Mouse (Mus musculus) MEL (cell line): Measurements from ENCODE around the gene Psmb5. TPM values are rescaled to one million over a fixed set of nuclear protein-coding genes. Genes with fewer than 3 reads are reported as not detected.

ENCODE experiments used
- DNase-seq: peaks from one replicate; pipeline ENCODE4 v3.0.0; 2011; ENCODE audit warnings: low read depth, low spot score
- H3K27ac ChIP-seq: 2 replicates; pipeline ENCODE4 v1.5.1; 2012; ENCODE audit warnings: low read depth, mild to moderate bottlenecking, control low read depth, low read length, moderate library complexity; ENCODE audit not compliant: control insufficient read depth
- H3K27me3 ChIP-seq, 2 experiments: fragments of 150-350 bp in 1 of 2; sonication (generic) in 1 of 2; 2 replicates each; pipeline ENCODE4 v1.6.1; 2012; ENCODE audit warnings: low read length in 2 of 2, mild to moderate bottlenecking in 2 of 2, improper control_type of control experiment in 1 of 2, moderate library complexity in 1 of 2; ENCODE audit not compliant: insufficient read depth in 2 of 2, control insufficient read depth in 1 of 2
- H3K36me3 ChIP-seq, 2 experiments: 2 replicates each; pipeline ENCODE4 v1.6.1; 2012 to 2014; ENCODE audit warnings: low read length in 2 of 2, improper control_type of control experiment in 1 of 2, inconsistent platforms in 1 of 2, mild to moderate bottlenecking in 1 of 2; ENCODE audit not compliant: insufficient read depth in 2 of 2, control insufficient read depth in 1 of 2
- H3K4me1 ChIP-seq, 2 experiments: fragments of 150-350 bp in 1 of 2; sonication (generic) in 1 of 2; 2 replicates each; pipeline ENCODE4 v1.6.1; 2012; ENCODE audit warnings: low read length in 2 of 2, improper control_type of control experiment in 1 of 2, mild to moderate bottlenecking in 1 of 2; ENCODE audit not compliant: insufficient read depth in 2 of 2, control insufficient read depth in 1 of 2
- H3K4me3 ChIP-seq, 2 experiments: fragments of 150-350 bp in 1 of 2; sonication (generic) in 1 of 2; 2 replicates each; pipeline ENCODE4 v1.5.1; 2012; ENCODE audit warnings: low read depth in 2 of 2, low read length in 2 of 2, mild to moderate bottlenecking in 2 of 2, moderate library complexity in 2 of 2, control low read depth in 1 of 2, improper control_type of control experiment in 1 of 2; ENCODE audit not compliant: control insufficient read depth in 1 of 2, insufficient read depth in 1 of 2
- H3K79me2 ChIP-seq: 2 replicates; pipeline ENCODE4 v1.6.1; 2012; ENCODE audit warnings: mild to moderate bottlenecking, low read length, moderate library complexity; ENCODE audit not compliant: control insufficient read depth, poor library complexity, insufficient read depth
- H3K9ac ChIP-seq: 2 replicates; pipeline ENCODE4 v1.6.1; 2012; ENCODE audit warnings: low read depth, mild to moderate bottlenecking, control low read depth, low read length, moderate library complexity; ENCODE audit not compliant: control insufficient read depth, poor library complexity, severe bottlenecking
- H3K9me3 ChIP-seq: fragments of 150-350 bp; sonication (generic); replicated peaks from 2 replicates; pipeline ENCODE4 v1.6.1; 2012; ENCODE audit warnings: mild to moderate bottlenecking, low read length, improper control_type of control experiment, moderate library complexity; ENCODE audit not compliant: insufficient read depth
- CTCF ChIP-seq, 3 experiments: IDR thresholded peaks in 2 of 3; conservative IDR thresholded peaks in 1 of 3; 2 replicates each; pipeline ENCODE4 v1.5.1; 2011 to 2012; ENCODE audit warnings: low read length in 3 of 3, low read depth in 2 of 3, mild to moderate bottlenecking in 2 of 3, improper control_type of control experiment in 1 of 3, inconsistent platforms in 1 of 3, mixed read lengths in 1 of 3, moderate library complexity in 1 of 3; ENCODE audit not compliant: control insufficient read depth in 1 of 3, insufficient read depth in 1 of 3, poor library complexity in 1 of 3, severe bottlenecking in 1 of 3
- E2F4 ChIP-seq: IDR thresholded peaks from 2 replicates; pipeline ENCODE4 v1.6.1; 2011; ENCODE audit warnings: low read depth, low read length, improper control_type of control experiment, borderline replicate concordance
- GATA1 ChIP-seq: IDR thresholded peaks from 2 replicates; pipeline ENCODE4 v1.6.1; 2011; ENCODE audit warnings: low read depth, low read length, improper control_type of control experiment
- HCFC1 ChIP-seq: IDR thresholded peaks from 2 replicates; pipeline ENCODE4 v1.6.1; 2012; ENCODE audit warnings: low read depth, mild to moderate bottlenecking, inconsistent platforms, low read length, improper control_type of control experiment, moderate library complexity
- KAT2A ChIP-seq: conservative IDR thresholded peaks from 2 replicates; pipeline ENCODE4 v1.6.1; 2012; ENCODE audit warnings: low read depth, low read length, improper control_type of control experiment, inconsistent platforms
- MAFK ChIP-seq: IDR thresholded peaks from 2 replicates; pipeline ENCODE4 v1.6.1; 2011; ENCODE audit warnings: low read depth, mild to moderate bottlenecking, low read length, improper control_type of control experiment, borderline replicate concordance
- MAX ChIP-seq: IDR thresholded peaks from 2 replicates; pipeline ENCODE4 v1.6.1; 2011; ENCODE audit warnings: low read length, improper control_type of control experiment
- MEF2A ChIP-seq: IDR thresholded peaks from 2 replicates; pipeline ENCODE4 v1.6.1; 2014; ENCODE audit warnings: low read depth, mild to moderate bottlenecking, inconsistent platforms, low read length, improper control_type of control experiment; ENCODE audit not compliant: poor library complexity, insufficient replicate concordance, severe bottlenecking; ENCODE audit errors: extremely low read depth
- MXI1 ChIP-seq: IDR thresholded peaks from 2 replicates; pipeline ENCODE4 v1.6.1; 2011; ENCODE audit warnings: mild to moderate bottlenecking, low read depth, low read length, improper control_type of control experiment
- NRF1 ChIP-seq: IDR thresholded peaks from 2 replicates; pipeline ENCODE4 v1.6.1; 2014; ENCODE audit warnings: low read depth, mild to moderate bottlenecking, inconsistent platforms, low read length, improper control_type of control experiment, moderate library complexity; ENCODE audit not compliant: poor library complexity, insufficient read depth, severe bottlenecking
- POLR2A ChIP-seq, 2 experiments: IDR thresholded peaks; 2 replicates each; pipeline ENCODE4 v1.6.1; 2011 to 2012; ENCODE audit warnings: low read length in 2 of 2, mild to moderate bottlenecking in 2 of 2, control low read depth in 1 of 2, improper control_type of control experiment in 1 of 2, low read depth in 1 of 2, moderate library complexity in 1 of 2; ENCODE audit not compliant: control insufficient read depth in 1 of 2, insufficient read depth in 1 of 2, poor library complexity in 1 of 2
- POLR2AphosphoS5 ChIP-seq: IDR thresholded peaks from 2 replicates; pipeline ENCODE4 v1.6.1; 2012; ENCODE audit warnings: low read depth, borderline replicate concordance, mild to moderate bottlenecking, inconsistent platforms, low read length, moderate library complexity, mixed read lengths
- RAD21 ChIP-seq: IDR thresholded peaks from 2 replicates; pipeline ENCODE4 v1.6.1; 2011; ENCODE audit warnings: mild to moderate bottlenecking, low read depth, low read length, improper control_type of control experiment
- RCOR1 ChIP-seq: IDR thresholded peaks from 2 replicates; pipeline ENCODE4 v1.6.1; 2012; ENCODE audit warnings: low read depth, mild to moderate bottlenecking, inconsistent platforms, low read length, improper control_type of control experiment
- SMC3 ChIP-seq: IDR thresholded peaks from 2 replicates; pipeline ENCODE4 v1.6.1; 2011; ENCODE audit warnings: low read depth, low read length, improper control_type of control experiment
- TBP ChIP-seq: IDR thresholded peaks from 2 replicates; pipeline ENCODE4 v1.8.0; 2011; ENCODE audit warnings: low read depth, low read length, improper control_type of control experiment
- TCF12 ChIP-seq: IDR thresholded peaks from 2 replicates; pipeline ENCODE4 v1.6.1; 2014; ENCODE audit warnings: low read depth, mild to moderate bottlenecking, inconsistent platforms, low read length, improper control_type of control experiment, moderate library complexity
- UBTF ChIP-seq: IDR thresholded peaks from 2 replicates; pipeline ENCODE4 v1.6.1; 2012; ENCODE audit warnings: low read depth, mild to moderate bottlenecking, inconsistent platforms, low read length, improper control_type of control experiment, moderate library complexity, borderline replicate concordance; ENCODE audit not compliant: insufficient read depth
- USF2 ChIP-seq, 2 experiments: IDR thresholded peaks; 2 replicates each; pipeline ENCODE4 v1.6.1; 2011 to 2012; ENCODE audit warnings: improper control_type of control experiment in 2 of 2, low read length in 2 of 2, borderline replicate concordance in 1 of 2, inconsistent platforms in 1 of 2, low read depth in 1 of 2, mild to moderate bottlenecking in 1 of 2; ENCODE audit not compliant: insufficient read depth in 1 of 2
- ZC3H11A ChIP-seq: IDR thresholded peaks from 2 replicates; pipeline ENCODE4 v1.6.1; 2012; ENCODE audit warnings: low read depth, mild to moderate bottlenecking, inconsistent platforms, low read length, improper control_type of control experiment
- ZNF384 ChIP-seq: IDR thresholded peaks from 2 replicates; pipeline ENCODE4 v1.6.1; 2012; ENCODE audit warnings: low read depth, mild to moderate bottlenecking, inconsistent platforms, low read length, improper control_type of control experiment
- polyA plus RNA-seq, 2 experiments: library from polyadenylated mRNA; stranded (reverse) in 1 of 2; unstranded in 1 of 2; fragments of >175 nt in 1 of 2; fragments of >200 nt in 1 of 2; gene quantifications; 2 replicates each; pipeline versions ENCODE4 v1.2.1 to v1.2.4; 2012; ENCODE audit warnings: low replicate concordance in 2 of 2, low read depth in 1 of 2; ENCODE audit not compliant: insufficient read length in 2 of 2, insufficient read depth in 1 of 2, missing spikeins in 1 of 2
- total RNA-seq: library from RNA; depleted of rRNA; stranded (reverse); fragments of 300-350 nt; gene quantifications from 2 replicates; pipeline ENCODE4 v1.2.3, GENCODE M21; 2012

The Psmb5 gene
- total and polyA plus RNA-seq, 3 experiments: 305 to 546 (median 318) TPM

DNA sequence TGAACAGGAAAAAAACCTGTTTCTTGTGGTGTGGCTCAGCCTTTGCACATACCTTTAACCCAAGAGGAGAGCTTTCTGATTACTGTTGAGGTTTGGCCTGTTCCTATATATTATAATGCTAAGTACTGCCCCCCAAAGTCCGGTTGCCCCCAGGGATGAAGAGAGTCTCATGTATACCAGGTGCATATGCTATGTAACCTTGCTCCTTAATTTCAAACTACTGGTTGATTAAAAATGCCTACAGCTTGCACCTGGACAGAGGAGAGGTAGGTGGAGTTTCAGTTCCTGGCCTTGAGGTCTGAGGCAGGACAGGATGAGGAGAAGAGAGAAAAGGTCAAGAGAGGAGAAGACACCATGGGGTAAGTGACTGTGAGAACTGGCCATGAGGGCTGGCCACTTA is 3.3 kb upstream of the Psmb5 start, which contains the start of gene Psmb11:
Psmb11 (plus strand) TSS at position 301 of the 400 bp plus-strand sequence.
- TF ChIP-seq MAFK: no peak
- TF ChIP-seq MXI1: no peak
- TF ChIP-seq RAD21: no peak
- no peak for TF ChIP-seq E2F4
- TF ChIP-seq RCOR1: no peak
- TF ChIP-seq GATA1: no peak
- TF ChIP-seq ZC3H11A: no peak
- no peak for TF ChIP-seq TBP
- no peak for TF ChIP-seq KAT2A
- no peak for TF ChIP-seq TCF12
- no peak for TF ChIP-seq UBTF
- no peak for TF ChIP-seq MEF2A
- no peak for TF ChIP-seq SMC3
- TF ChIP-seq HCFC1: no peak
- TF ChIP-seq NRF1: no peak
- TF ChIP-seq POLR2AphosphoS5: no peak
- TF ChIP-seq, all 39 proteins: peak for 0
- H3K36me3 ChIP-seq: peaks cover 0 to 9% of the 10 kb centered on the region in 2 experiments; a peak in 2 of 4 replicates

DNA sequence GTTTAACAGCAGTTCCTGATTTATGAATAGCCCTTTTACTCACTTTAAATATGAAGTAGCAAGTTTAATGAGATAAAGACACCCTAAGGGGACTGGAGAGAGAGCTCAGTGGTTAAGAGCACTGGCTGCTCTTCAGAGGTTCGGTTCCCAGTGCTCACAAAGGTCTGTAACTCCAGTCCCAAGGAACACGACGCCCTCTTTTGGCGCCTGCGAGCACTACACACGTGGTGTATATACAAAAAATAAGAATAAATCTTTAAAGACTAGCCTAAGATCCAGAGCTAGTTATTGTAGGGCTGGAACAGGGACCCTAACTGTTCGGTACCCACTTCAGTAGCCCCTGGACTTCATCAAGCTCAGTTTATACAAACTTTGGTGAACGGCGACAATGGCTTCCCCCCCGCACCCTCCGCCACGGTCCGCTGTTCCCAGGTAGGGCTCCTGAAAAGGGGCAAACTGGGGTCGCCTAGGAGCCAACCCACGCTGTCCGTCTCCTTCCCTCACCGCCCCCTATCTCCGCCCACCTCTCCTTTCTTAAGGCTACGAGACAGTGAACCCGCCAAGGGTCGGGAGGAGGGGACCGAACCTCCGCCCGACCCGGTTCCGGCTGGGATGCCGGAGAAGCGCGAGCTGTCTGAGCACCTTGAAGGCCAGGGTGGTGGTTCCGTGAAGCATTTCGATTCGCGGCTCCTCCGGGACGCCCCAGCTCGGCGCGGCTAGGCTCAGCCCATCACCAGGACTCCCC is 498 bp downstream of the Psmb5 start:
- Histone ChIP-seq H3K36me3 (peaks cover under 1 to 8% of the 10 kb centered on the region in 2 experiments; a peak in 3 of 4 replicates), H3K27me3 (no peaks in the 10 kb centered on the region), H3K4me3 (peak overlapping the region; percentile 80 to 82), H3K79me2 (peaks cover 15% of the 10 kb centered on the region), H3K9ac (peak overlapping the region; percentile 83), H3K4me1 (peaks cover 0 to 4% of the 10 kb centered on the region in 2 experiments; a peak in 1 of 4 replicates), H3K27ac (peak overlapping the region; percentile 26; the same call in 1 of the 2 replicates), H3K9me3 (no peaks in the 10 kb centered on the region)
- TF ChIP-seq MAFK: no peak
- TF ChIP-seq POLR2A (IDR thresholded peaks at IDR 0.05; ENCODE audit: control insufficient read depth in 1 of 2, insufficient read depth in 1 of 2, low read depth in 1 of 2, low read length in 2 of 2, poor library complexity in 1 of 2): peak in 1 of 2 experiments; percentile 52; a peak in 1 of 4 replicates
- no peak for TF ChIP-seq KAT2A
- TF ChIP-seq TCF12: no peak
- TF ChIP-seq MAX: 0 out of 2 replicates have a peak, but pooled peaks have one; percentile 33
- TF ChIP-seq RAD21: peak; percentile 16; the same call in 1 of the 2 replicates
- TF ChIP-seq USF2 (IDR thresholded peaks at IDR 0.05; ENCODE audit: borderline replicate concordance in 1 of 2, insufficient read depth in 1 of 2, low read depth in 1 of 2, low read length in 2 of 2): no peak
- no peak for TF ChIP-seq ZNF384
- no peak for TF ChIP-seq ZC3H11A
- peak; percentile 39 to 43 (median 42) for TF ChIP-seq CTCF (IDR thresholded peaks at IDR 0.05 in 2 of 3, conservative IDR thresholded peaks at IDR 0.05 in 1 of 3; ENCODE audit: control insufficient read depth in 1 of 3, insufficient read depth in 1 of 3, low read depth in 2 of 3, low read length in 3 of 3, poor library complexity in 1 of 3, severe bottlenecking in 1 of 3)
- no peak for TF ChIP-seq HCFC1
- peak; percentile 66 for DNase-seq

More for the DNA sequence above, 3.3 kb upstream of the Psmb5 start, which contains the start of gene Psmb11:
- Histone ChIP-seq H3K9me3 (no peaks in the 10 kb centered on the region), H3K27me3 (no peaks in the 10 kb centered on the region), H3K27ac (no peak within 1 kb of the TSS), H3K79me2 (peaks cover 14% of the 10 kb centered on the region), H3K4me3 (no peak within 1 kb of the TSS), H3K9ac (no peak within 1 kb of the TSS), H3K4me1 (peaks cover 2 to 13% of the 10 kb centered on the region in 2 experiments; a peak in 3 of 4 replicates)
- no peak for DNase-seq
